Mouse (Mus musculus) stomach, embryonic 14.5 days (tissue): ENCODE results near the gene Bcl6b. TPM values are rescaled to one million over a fixed set of nuclear protein-coding genes. Genes with fewer than 3 reads are reported as not detected.

Experiments
- ATAC-seq: fragments of 200-750 bp; cut with Nextera tagmentation; 2 replicates; pipeline ENCODE4 v1.8.0; 2017; ENCODE audit warnings: low read depth, moderate TSS enrichment; ENCODE audit not compliant: insufficient number of reproducible peaks, insufficient read depth, low FRiP score
- H3K27ac ChIP-seq: fragments of 300-500 bp; sonication (generic); 2 replicates; pipeline ENCODE4 v1.5.1; 2014; ENCODE audit warnings: mild to moderate bottlenecking, low read length, moderate library complexity, mixed read lengths
- H3K27me3 ChIP-seq: fragments of 300-500 bp; sonication (generic); 2 replicates; pipeline ENCODE4 v1.6.1; 2014; ENCODE audit warnings: low read length, control low read depth, mixed read lengths; ENCODE audit not compliant: control insufficient read depth, insufficient read depth
- H3K36me3 ChIP-seq: fragments of 300-500 bp; sonication (generic); 2 replicates; pipeline ENCODE4 v1.6.1; 2014; ENCODE audit warnings: mild to moderate bottlenecking, control low read depth, low read length, moderate library complexity, mixed read lengths; ENCODE audit not compliant: control insufficient read depth, insufficient read depth
- H3K4me1 ChIP-seq: fragments of 300-500 bp; sonication (generic); 2 replicates; pipeline ENCODE4 v1.6.1; 2014; ENCODE audit warnings: low read length, control low read depth, mixed read lengths; ENCODE audit not compliant: control insufficient read depth, insufficient read depth
- H3K4me2 ChIP-seq: fragments of 300-500 bp; sonication (generic); replicated peaks from 2 replicates; pipeline ENCODE4 v1.6.1; 2014; ENCODE audit warnings: low read depth, low read length, control low read depth
- H3K4me3 ChIP-seq: fragments of 300-500 bp; sonication (generic); 2 replicates; pipeline ENCODE4 v1.5.1; 2014; ENCODE audit warnings: low read depth, low read length, control low read depth
- H3K9ac ChIP-seq: fragments of 300-500 bp; sonication (generic); replicated peaks from 2 replicates; pipeline ENCODE4 v1.6.1; 2014; ENCODE audit warnings: low read depth, mild to moderate bottlenecking, control low read depth, low read length, moderate library complexity, mixed read lengths
- H3K9me3 ChIP-seq: fragments of 300-500 bp; sonication (generic); 2 replicates; pipeline ENCODE4 v1.6.1; 2016; ENCODE audit warnings: low read depth, low read length, control low read depth; ENCODE audit not compliant: control insufficient read depth
- WGBS: fragments of 180-500 bp; shearing (Covaris S2); extraction: QIAGEN DNeasy Blood & Tissue Kit; methylation state at CpG from one replicate; pipeline ENCODE4 v1.1.7; 2014; 5-methylcytosine and 5-hydroxymethylcytosine counted together
- polyA plus RNA-seq: library from polyadenylated mRNA; unstranded; fragments of >200 nt; fragmentation: Nextera tagmentation; extraction: Ambion mirVana; gene quantifications from 2 replicates; pipeline ENCODE4 v1.2.1, GENCODE M21; 2014

The Bcl6b gene
- polyA plus RNA-seq, 1 experiment from 2014 or later: 12.0 TPM

- peak within 1 kb of the TSS; percentile 89 for H3K9ac ChIP-seq
- H3K4me3 ChIP-seq: peak within 1 kb of the TSS; percentile 64
- H3K9me3 ChIP-seq: no peaks in the 10 kb centered on the region
- H3K27me3 ChIP-seq: no peaks in the 10 kb centered on the region
- peaks cover 6% of the 10 kb centered on the region for H3K36me3 ChIP-seq
- H3K4me1 ChIP-seq: peaks cover 22% of the 10 kb centered on the region
- peak within 1 kb of the TSS; percentile 94 for H3K27ac ChIP-seq
- peak within 1 kb of the TSS; percentile 96 for H3K4me2 ChIP-seq
- peak; percentile 95 for ATAC-seq
- under 1% methylated on average over 70 of the region's 70 CpGs for WGBS
Observed at GRCm38 (mm10) chr11:70237457-70238167, 8.0 kb upstream of the Bcl6b start, which contains the start of gene 0610010K14Rik. 0610010K14Rik (minus strand) TSS chr11:70237914.

- peak overlapping the region; percentile 94; the same call in 1 of the 2 replicates for H3K27ac ChIP-seq
- H3K4me1 ChIP-seq: peaks cover 22% of the 10 kb centered on the region
- peak overlapping the region; percentile 89; the same call in 1 of the 2 replicates for H3K9ac ChIP-seq
- H3K4me2 ChIP-seq: peak overlapping the region; percentile 96
- peak overlapping the region; percentile 64 for H3K4me3 ChIP-seq
- peaks cover 6% of the 10 kb centered on the region for H3K36me3 ChIP-seq
- WGBS: 28% methylated on average over 7 of the region's 7 CpGs
- H3K27me3 ChIP-seq: no peaks in the 10 kb centered on the region
- no peaks in the 10 kb centered on the region for H3K9me3 ChIP-seq
- no peak for ATAC-seq
Observed at GRCm38 (mm10) chr11:70236717-70237116, 7.1 kb upstream of the Bcl6b start.

GRCm38 (mm10) chr11:70235254-70235900 is 5.8 kb upstream of the Bcl6b start:
- no peak overlapping the region for H3K4me2 ChIP-seq
- H3K9me3 ChIP-seq: no peaks in the 10 kb centered on the region
- WGBS: 89% methylated on average over 12 of the region's 12 CpGs
- no peak overlapping the region for H3K4me3 ChIP-seq
- H3K36me3 ChIP-seq: peaks cover 6% of the 10 kb centered on the region
- H3K9ac ChIP-seq: no peak overlapping the region
- H3K27me3 ChIP-seq: no peaks in the 10 kb centered on the region
- H3K4me1 ChIP-seq: peaks cover 19% of the 10 kb centered on the region
- H3K27ac ChIP-seq: no peak overlapping the region
- ATAC-seq: no peak

- Histone ChIP-seq H3K27ac (no peak overlapping the region), H3K9ac (no peak overlapping the region), H3K27me3 (no peaks in the 10 kb centered on the region), H3K4me1 (peaks cover 17% of the 10 kb centered on the region), H3K9me3 (no peaks in the 10 kb centered on the region), H3K4me3 (no peak overlapping the region), H3K4me2 (no peak overlapping the region), H3K36me3 (peaks cover 6% of the 10 kb centered on the region)
- 82% methylated on average over 8 of the region's 8 CpGs for WGBS
- ATAC-seq: no peak
Observed at GRCm38 (mm10) chr11:70234497-70234896, 4.9 kb upstream of the Bcl6b start.

GRCm38 (mm10) chr11:70234037-70234436 is 4.4 kb upstream of the Bcl6b start:
- peaks cover 17% of the 10 kb centered on the region for H3K4me1 ChIP-seq
- H3K4me3 ChIP-seq: no peak overlapping the region
- no peak overlapping the region for H3K27ac ChIP-seq
- no peak for ATAC-seq
- H3K9me3 ChIP-seq: no peaks in the 10 kb centered on the region
- H3K36me3 ChIP-seq: peaks cover 6% of the 10 kb centered on the region
- no peak overlapping the region for H3K9ac ChIP-seq
- H3K4me2 ChIP-seq: no peak overlapping the region
- 65% methylated on average over 5 of the region's 5 CpGs for WGBS
- H3K27me3 ChIP-seq: no peaks in the 10 kb centered on the region

DNA sequence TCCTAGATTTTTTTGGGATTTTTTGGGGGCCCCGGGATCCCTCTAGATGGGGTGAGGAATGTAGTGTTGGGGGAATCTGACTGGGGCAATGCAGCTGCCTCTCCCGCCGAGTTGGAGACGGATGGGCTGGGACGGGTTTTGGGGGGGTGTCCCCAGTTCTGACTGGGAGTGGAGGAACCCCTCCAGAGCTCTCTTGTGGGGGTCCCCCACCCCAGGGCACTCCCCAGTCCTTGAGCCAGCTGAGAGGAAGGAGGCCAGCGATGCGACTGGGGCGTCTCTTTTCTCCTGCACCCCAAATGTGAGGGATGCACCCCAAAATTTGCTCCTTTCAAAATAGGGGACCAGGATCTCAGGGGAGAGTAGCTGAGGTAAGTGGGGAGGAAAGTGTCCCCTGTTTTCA is 3.4 kb upstream of the Bcl6b start:
- Histone ChIP-seq H3K27ac (no peak overlapping the region), H3K4me1 (peaks cover 10% of the 10 kb centered on the region)
- no peak for ATAC-seq

GRCm38 (mm10) chr11:70232546-70232945 is 2.9 kb upstream of the Bcl6b start:
- Histone ChIP-seq H3K27ac (no peak overlapping the region), H3K4me1 (peaks cover 10% of the 10 kb centered on the region), H3K9ac (peak overlapping the region; percentile 22; the same call in 1 of the 2 replicates)

More for the DNA sequence above, 3.4 kb upstream of the Bcl6b start:
- no peaks in the 10 kb centered on the region for H3K9me3 ChIP-seq
- peak overlapping the region; percentile 32 for H3K4me3 ChIP-seq
- peak overlapping the region; percentile 22; the same call in 1 of the 2 replicates for H3K9ac ChIP-seq
- peaks cover 6% of the 10 kb centered on the region for H3K36me3 ChIP-seq
- peaks cover 1% of the 10 kb centered on the region; the same call in 1 of the 2 replicates for H3K27me3 ChIP-seq
- peak overlapping the region; percentile 42 for H3K4me2 ChIP-seq
- WGBS: 33% methylated on average over 8 of the region's 8 CpGs

DNA sequence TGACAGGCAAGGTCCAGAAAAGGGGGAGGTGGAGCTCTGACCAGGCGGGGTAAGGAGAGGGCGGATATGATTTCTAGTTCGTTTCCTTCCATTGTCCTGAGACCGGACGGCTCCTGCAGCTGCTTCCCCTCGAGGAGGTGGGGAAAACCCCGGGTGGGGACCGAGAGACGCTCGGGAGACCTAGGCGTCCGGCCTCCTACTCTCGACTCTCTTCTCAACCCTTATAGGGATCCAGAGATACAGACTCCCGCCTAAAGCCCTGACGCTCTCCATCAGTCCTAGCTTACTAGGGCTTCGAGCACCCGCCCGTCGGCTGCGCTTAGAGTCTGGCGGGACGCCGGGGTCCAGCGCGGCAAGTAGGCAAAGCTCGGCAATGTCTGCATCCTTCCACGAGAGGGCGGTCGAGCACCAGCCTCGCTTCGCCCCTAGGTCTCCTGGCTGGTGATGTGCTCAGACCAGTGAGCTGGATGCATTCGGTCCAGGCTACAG is 685 bp upstream of the Bcl6b start:
- WGBS: 1% methylated on average over 31 of the region's 32 CpGs
- peaks cover 9% of the 10 kb centered on the region; the same call in 1 of the 2 replicates for H3K4me1 ChIP-seq
- H3K27me3 ChIP-seq: peaks cover 19% of the 10 kb centered on the region
- no peak overlapping the region for H3K9ac ChIP-seq
- H3K4me3 ChIP-seq: peak overlapping the region; percentile 30
- no peaks in the 10 kb centered on the region for H3K9me3 ChIP-seq
- peaks cover under 1% of the 10 kb centered on the region; the same call in 1 of the 2 replicates for H3K36me3 ChIP-seq
- ATAC-seq: peak; percentile 53
- peak overlapping the region; percentile 23; the same call in 1 of the 2 replicates for H3K27ac ChIP-seq
- H3K4me2 ChIP-seq: peak overlapping the region; percentile 53

More at GRCm38 (mm10) chr11:70232546-70232945, 2.9 kb upstream of the Bcl6b start:
- peaks cover 6% of the 10 kb centered on the region for H3K36me3 ChIP-seq
- H3K27me3 ChIP-seq: peaks cover 6% of the 10 kb centered on the region
- no peaks in the 10 kb centered on the region for H3K9me3 ChIP-seq
- H3K4me2 ChIP-seq: peak overlapping the region; percentile 42
- no peak for ATAC-seq
- H3K4me3 ChIP-seq: peak overlapping the region; percentile 32
- 6% methylated on average over 10 of the region's 10 CpGs for WGBS
